Mouse (Mus musculus): Measurements from ENCODE around the gene Wasf2.

The Wasf2 gene

GRCm38 (mm10) chr4:133101751-133102150 lies 28.6 kb upstream of the Wasf2 start:
- no peak for DNase-seq

DNA sequence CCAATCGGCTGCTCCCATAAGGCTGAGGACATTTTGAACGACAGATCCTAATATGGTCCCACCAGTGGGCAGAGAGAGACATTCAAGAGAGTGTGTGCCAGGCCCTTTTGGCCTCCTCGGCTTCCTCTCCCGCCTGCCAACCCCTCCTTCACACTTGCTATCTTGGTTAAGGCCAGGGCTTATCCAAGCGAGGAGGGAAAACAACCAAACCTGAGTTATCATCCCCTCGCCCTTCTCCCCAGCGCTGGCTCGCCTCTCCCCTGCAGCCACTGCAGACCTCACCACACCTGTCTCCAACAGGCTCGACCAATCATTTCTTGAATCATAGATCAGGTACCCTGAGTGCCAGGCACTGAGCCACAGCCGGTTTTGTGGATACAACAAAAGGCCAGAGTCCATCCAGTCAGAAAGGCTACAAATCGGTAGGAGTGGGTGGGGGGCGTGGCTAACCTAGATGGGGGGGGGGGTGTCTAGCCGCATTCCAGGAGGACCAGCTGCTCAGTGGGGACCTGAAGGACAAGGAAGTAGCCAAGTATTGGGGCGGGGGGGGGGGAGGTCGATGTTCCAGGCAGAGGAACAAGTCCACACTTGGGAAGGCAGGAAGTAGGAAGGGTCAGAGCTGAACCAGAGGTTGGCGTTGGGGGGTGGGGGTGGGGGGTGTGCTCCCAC lies 26.6 kb upstream of the Wasf2 start:
- peak; percentile 94 for DNase-seq

- DNase-seq, result peak; percentile 91
Measured at GRCm38 (mm10) chr4:133104194-133104569, 26.1 kb upstream of the Wasf2 start.

DNA sequence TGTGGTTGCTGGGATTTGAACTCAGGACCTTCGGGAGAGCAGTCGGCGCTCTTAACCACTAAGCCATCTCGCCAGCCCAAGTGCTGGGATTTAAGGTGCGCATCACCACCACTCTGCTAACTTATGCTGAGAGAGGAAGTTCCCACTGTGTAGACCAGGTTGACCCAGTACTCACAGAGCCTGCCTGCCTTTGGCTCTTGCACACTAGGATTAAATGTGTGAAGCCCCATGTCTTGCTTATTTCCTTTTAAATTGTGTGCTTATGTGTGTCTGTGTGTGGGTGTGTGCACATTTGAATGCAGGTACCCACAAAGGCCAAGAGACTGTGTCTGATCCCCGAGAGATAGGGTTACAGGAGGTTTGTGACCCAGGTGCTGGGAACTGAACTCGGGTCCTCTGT lies 23.6 kb upstream of the Wasf2 start:
- peak; percentile 90 for DNase-seq

GRCm38 (mm10) chr4:133107788-133108281 lies 22.5 kb upstream of the Wasf2 start:
- peak; percentile 99 for DNase-seq

GRCm38 (mm10) chr4:133108481-133109334 lies 21.6 kb upstream of the Wasf2 start:
- DNase-seq, result peak; percentile 99

GRCm38 (mm10) chr4:133109335-133109801 lies 20.9 kb upstream of the Wasf2 start:
- DNase-seq, result no peak

DNA sequence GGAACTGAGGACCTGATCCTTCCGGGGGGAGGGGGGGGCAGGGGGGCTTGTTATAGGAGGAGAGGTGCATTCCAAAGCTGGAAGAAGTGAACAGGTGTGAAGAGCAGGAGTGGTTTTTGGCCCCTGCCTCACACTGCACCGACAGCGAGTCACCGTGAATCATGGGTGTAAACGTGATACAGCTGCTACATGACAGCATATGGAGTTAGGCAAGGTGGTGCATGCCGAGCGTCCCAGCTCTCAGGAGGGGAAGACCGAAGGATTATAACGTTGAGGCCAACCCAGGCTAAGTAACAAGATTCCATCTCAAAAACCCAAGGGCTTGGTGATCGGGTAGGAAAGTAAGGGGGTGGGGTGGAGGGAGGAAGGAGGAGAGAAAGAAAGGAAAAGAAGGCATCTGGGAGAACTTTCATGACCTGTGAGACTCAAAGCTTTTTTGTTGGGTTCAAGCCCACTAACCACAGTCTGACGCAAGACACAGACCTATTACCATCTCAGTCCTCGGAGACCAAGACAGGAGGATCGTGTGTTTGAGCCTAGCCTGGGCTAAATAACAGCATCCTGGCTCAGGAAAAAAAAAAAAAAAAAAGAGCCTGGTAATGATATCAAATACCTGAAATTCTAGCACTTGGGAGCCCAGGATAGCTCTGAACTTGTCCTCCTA lies 18.0 kb upstream of the Wasf2 start:
- DNase-seq, result peak; percentile 93

DNA sequence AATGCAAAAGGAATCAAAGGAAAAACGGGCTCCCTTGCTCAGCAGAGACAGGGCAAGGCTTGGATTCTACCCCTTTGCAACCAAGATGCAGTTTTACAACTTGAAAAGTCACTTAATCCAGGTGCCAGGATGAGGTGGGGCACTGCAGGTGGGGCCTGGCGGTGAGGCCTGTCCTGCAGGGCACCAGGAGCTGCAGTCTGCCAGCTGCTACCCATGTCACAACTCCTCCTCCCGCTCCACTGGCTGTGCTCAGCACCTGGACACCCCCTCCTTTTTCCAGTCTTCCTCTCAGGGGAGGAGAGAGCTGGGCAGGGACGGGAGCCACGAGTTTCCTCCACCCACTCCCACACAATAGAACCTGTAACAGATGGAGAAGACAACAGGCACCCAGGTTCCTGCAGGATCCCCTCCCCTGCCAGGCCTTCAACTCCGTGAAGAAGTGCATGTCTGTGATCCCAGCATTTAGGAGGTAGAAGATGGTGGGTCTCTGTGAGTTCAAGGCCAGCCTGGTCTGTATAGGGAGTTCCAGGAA lies 16.9 kb upstream of the Wasf2 start:
- DNase-seq, result peak; percentile 96

DNA sequence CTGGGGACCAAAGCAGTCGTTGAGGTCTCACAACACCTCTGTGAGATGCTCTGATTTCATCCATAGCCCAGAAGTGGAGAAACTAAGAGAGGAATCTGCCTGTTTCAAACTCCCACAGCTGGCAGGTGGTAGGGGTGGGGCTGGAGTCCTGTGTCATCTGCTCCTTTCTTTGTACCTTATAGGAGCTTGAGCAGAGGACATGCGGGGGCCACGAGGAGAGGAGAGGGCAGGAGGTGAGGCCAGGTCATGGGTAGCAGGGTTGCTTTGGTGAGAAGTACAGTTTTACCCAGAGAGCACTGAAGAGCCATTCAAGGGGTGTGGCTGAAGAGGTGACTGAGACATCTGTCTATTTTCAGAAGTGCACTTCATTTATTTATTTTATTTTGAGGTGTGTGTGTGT lies 15.5 kb upstream of the Wasf2 start:
- peak; percentile 86 for DNase-seq

- peak; percentile 93 for DNase-seq
Measured at GRCm38 (mm10) chr4:133115721-133116429, 14.4 kb upstream of the Wasf2 start.

DNA sequence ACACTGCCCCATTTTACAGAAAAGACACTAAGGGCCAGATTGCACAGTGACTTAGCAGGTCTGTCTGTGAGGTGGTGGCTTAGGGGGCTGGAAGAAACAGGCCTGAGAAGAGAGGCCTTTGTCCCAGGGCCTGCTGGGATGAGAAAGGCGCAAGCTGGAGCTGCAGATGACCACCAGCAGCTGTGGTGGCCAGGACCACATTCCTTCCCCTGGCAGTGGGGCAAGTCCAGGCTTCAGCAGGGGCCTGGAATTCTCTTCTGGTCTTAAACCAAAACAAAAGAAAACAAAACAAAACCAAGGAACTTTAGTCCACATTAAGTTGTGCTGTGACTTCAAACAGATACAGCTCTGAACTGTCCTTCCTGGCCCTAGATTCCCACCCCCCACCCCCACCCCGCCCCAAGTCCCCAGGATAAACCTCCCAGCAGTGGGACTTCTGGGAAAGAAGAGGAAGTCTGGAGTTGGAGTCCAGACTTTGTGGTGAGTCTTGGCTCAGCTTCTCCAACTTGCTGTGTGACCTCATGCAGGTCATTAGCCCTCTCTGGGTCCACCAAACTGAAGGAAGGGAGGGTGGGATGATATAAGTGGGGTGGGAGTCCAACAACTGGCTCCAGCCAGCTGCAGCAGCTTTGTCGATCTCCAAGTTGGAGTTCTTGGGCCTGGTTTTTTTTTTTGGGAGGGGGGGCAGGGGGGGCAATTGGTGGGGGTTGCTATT lies 13.4 kb upstream of the Wasf2 start:
- DNase-seq, result peak; percentile 98

DNA sequence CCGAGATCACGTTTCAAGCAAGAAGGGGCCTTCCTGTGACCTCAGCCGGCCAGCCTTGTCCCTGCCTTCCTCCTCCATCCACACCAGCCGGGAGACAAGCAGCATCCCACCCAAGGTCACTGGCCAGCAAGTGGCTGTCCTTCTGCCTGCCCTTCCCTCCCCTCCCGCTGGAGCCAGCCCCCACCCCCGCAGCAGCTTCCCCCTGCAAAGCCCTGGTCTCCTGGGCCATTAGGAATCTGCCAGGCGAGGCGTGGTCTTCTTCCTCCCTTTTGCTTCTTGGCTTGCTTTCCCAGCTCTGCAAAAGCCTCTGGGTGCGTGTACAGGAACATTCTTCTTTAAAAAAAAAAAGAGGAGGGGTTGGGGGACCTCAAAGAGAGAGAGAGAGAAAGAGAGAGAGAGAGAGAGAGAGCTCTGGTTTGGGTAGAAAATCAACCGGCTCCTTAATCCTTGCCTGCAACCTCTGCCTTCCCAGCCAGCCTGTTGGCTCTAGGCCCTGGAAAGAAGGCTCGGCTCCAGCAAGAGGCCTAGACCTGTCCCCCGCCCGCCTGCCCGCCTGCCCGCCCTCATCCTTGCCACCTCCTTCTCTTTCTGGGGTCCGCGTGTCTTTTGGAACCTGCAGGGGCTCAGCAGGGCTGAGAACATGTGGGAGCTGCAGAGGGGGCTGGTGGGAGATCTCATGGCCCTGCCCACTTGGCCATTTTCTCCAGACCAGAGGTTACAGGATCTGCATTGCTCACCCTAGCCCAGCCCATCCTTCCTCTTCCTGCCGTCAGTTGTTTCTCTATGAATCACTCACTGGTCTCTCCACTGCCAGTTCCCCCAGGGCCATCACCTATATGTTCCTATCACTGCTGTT lies 12.5 kb upstream of the Wasf2 start:
- peak; percentile 99 for DNase-seq

- DNase-seq, result peak; percentile 90
Measured at GRCm38 (mm10) chr4:133118775-133119375, 11.4 kb upstream of the Wasf2 start.

- DNase-seq, result no peak
Measured at GRCm38 (mm10) chr4:133119579-133119978, 10.7 kb upstream of the Wasf2 start.

DNA sequence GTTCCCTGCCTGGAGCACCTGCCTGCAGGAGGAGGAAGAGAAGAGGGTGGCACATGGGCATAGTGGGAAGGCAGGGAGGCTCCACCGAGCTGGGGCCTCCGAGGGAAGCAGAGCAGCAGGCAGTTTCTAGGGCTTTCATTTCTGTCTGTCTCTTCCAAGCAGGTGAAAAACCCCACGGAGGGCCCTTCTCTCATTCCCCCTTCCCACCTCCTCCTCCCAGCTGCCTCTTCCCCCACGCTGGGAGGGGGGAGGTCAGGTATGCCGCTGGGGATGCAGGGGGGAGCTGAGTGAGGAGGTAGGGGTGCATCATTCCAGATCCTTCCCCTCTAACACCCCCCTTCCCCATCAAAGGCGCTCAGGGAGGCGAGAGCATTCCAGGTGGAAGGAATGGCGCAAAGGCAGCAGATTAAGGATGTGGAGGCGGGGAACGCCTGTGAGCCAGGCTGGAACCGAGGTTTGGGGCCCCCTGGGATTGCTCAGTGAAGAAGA lies 9.4 kb upstream of the Wasf2 start:
- DNase-seq, result peak; percentile 93

DNA sequence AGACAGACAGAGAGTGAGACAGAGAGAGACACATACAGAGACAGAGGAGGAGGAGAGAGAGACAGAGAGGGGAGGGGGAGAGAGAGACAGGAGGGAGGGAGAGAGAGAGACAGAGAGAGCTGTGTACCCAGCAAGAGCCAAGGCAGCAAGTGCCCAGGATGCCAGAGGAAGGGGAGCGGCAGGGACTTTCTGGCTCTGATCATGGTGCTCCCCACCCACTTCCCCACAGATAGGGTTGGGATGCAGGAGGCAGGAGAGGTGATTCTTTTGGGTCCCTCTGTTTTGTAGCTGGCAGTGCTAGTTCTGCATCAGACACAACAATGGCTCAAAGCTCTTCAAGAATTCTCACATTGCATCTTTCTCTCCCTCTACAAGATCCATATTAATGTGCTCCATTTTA lies 8.9 kb upstream of the Wasf2 start:
- no peak for DNase-seq

DNA sequence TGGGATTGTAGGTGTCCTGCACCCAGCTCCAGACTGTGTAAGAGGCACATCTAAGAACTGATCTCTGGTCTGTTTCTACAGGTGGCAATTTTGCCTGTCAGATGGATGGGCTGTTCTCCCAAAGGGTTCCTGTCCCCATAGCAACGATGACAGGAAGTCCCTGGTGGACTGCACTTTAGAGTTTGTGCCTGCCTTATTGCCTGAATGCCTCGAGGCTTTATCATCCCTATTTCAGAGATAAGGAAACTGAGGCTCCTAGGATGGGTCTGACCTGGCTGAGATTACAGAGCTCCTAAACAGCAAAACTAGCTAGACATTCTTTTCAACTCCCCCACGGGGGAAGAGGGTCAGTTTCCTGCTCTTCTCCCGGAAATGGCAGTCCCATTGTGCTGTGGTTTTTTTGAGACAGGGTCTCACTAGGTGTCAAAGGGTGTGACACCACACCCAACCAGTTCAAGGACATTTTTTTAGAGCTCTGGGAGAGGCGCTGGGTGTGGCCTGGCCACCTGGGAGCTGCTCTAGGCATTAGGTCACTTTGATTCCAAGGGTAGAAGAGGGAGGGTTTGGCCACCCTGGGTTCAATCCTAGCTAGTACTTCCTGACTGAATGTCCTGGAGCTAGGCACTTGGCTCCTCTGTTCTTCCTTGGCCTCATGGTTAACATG lies 8.2 kb upstream of the Wasf2 start:
- peak; percentile 97 for DNase-seq

DNA sequence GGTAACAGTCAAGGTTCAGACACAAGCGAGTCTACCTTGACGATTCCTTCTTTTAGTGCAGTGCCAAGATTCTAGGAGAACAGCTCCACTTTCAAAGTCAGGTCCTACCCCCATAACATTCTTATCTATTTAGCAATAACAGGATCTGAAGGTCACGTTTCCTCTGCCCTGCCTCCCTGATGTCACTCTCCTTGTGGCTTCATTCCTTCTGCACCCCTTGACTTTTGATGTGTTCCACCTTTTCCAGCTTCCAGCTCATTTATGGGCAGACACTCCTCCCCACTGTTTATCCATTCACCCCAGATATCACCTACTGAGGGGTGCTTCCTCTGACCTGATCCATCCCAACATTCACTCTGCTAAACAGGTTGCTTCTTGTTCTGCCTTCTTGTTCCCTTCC lies 3.2 kb upstream of the Wasf2 start:
- no peak for DNase-seq

DNA sequence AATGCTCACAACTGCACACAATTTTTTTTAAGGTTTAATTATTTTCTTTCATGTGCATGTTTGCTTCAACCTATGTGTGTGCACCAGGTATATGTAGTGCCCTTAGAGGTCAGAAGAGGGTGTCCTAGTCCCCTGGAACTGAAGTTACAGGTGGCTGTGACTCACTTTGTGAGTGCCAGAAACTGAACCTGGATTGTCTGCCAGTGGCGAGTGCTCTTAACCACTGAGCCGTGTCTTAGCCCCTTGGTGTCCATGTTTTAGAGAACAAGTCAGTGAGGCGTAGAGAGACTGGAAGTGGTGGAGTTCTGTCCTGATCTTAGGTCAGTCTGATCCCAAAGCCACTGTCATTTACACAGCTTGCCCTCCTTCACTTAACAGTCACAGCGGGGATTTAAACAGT lies 2.4 kb upstream of the Wasf2 start:
- DNase-seq, result no peak
